ENCODE assay signal across 8 mouse cellular contexts in genomic region chr7:140880865-140881515, GRCm38 (mm10). TPM values are rescaled to one million over a fixed set of nuclear protein-coding genes. Genes with fewer than 3 reads are reported as not detected.
DNase-seq lines count a peak whose midpoint lies in the region; ATAC-seq and TF ChIP-seq lines count a peak whose summit lies in the region.

No protein-coding gene starts in this region.

- peaks cover 0 to 14% of the 10 kb centered on the region in 2 experiments; a peak in 3 of 4 replicates for H3K4me1 ChIP-seq in MEL (ENCODE audit: control insufficient read depth in 1 of 2, insufficient read depth in 2 of 2, low read length in 2 of 2)
- peaks cover 19% of the 10 kb centered on the region for H3K4me1 ChIP-seq in hindbrain, embryonic 15.5 days (replicated peaks)

- H3K79me2 ChIP-seq in MEL (ENCODE audit: control insufficient read depth, insufficient read depth, low read length, poor library complexity) (peaks cover 15% of the 10 kb centered on the region), macrophage (ENCODE audit: inconsistent target) (peaks cover 78% of the 10 kb centered on the region)

- no peaks in the 10 kb centered on the region for H3K27me3 ChIP-seq in MEL (ENCODE audit: control insufficient read depth in 1 of 2, insufficient read depth in 2 of 2, low read length in 2 of 2)
- no peaks in the 10 kb centered on the region for H3K27me3 ChIP-seq in hindbrain, embryonic 15.5 days

- TF ChIP-seq POLR2A in MEL (IDR thresholded peaks at IDR 0.05; ENCODE audit: control insufficient read depth in 1 of 2, insufficient read depth in 1 of 2, low read depth in 1 of 2, low read length in 2 of 2, poor library complexity in 1 of 2): no peak

- TF ChIP-seq RAD21 in MEL (IDR thresholded peaks at IDR 0.05; ENCODE audit: low read depth, low read length): no peak

- H3K4me3 ChIP-seq in gastrocnemius, adult 2 months: peak overlapping the region; percentile 82
- H3K4me3 ChIP-seq in MEL (ENCODE audit: control insufficient read depth in 1 of 2, insufficient read depth in 1 of 2, low read depth in 2 of 2, low read length in 2 of 2) (peak overlapping the region; percentile 92), macrophage (ENCODE audit: inconsistent target) (peak overlapping the region; percentile 100)
- H3K4me3 ChIP-seq in hindbrain, embryonic 15.5 days: peak overlapping the region; percentile 62

- WGBS in hindbrain, embryonic 15.5 days: 26% methylated on average over 8 of the region's 8 CpGs
- WGBS in macrophage (ENCODE audit: missing documents): 3% methylated on average over 8 of the region's 8 CpGs

- H3K9ac ChIP-seq in MEL (ENCODE audit: control insufficient read depth, low read depth, low read length, poor library complexity, severe bottlenecking): peak overlapping the region; percentile 66
- H3K9ac ChIP-seq in hindbrain, embryonic 15.5 days: peak overlapping the region; percentile 65

- no peak for TF ChIP-seq CTCF in gastrocnemius, adult 2 months (IDR thresholded peaks at IDR 0.05)
- TF ChIP-seq CTCF in MEL (IDR thresholded peaks at IDR 0.05 in 2 of 3, conservative IDR thresholded peaks at IDR 0.05 in 1 of 3; ENCODE audit: control insufficient read depth in 1 of 3, insufficient read depth in 1 of 3, low read depth in 2 of 3, low read length in 3 of 3, poor library complexity in 1 of 3, severe bottlenecking in 1 of 3): no peak

- peaks cover 0 to 18% of the 10 kb centered on the region in 2 experiments; a peak in 2 of 4 replicates for H3K36me3 ChIP-seq in MEL (ENCODE audit: control insufficient read depth in 1 of 2, insufficient read depth in 2 of 2, low read length in 2 of 2)
- peaks cover 2% of the 10 kb centered on the region; the same call in 1 of the 2 replicates for H3K36me3 ChIP-seq in hindbrain, embryonic 15.5 days
- peaks cover 12% of the 10 kb centered on the region; the same call in 1 of the 2 replicates for H3K36me3 ChIP-seq in macrophage (ENCODE audit: inconsistent target)

- intact Hi-C loops in gastrocnemius, adult 2 months (cut with DNase I): loop anchor here (2.0 kb wide), 2 partner anchors 22 to 24 kb away; partner anchors contain the start of genes Bet1l, Gm45785 and Ric8a

- no peaks in the 10 kb centered on the region for H3K9me3 ChIP-seq in MEL (replicated peaks; ENCODE audit: insufficient read depth, low read length)
- no peaks in the 10 kb centered on the region for H3K9me3 ChIP-seq in hindbrain, embryonic 15.5 days

- no peak for DNase-seq in gastrocnemius, adult 2 months
- DNase-seq in gastrocnemius, adult 8-10 months (ENCODE audit: low spot score in 2 of 2): no peak
- no peak for DNase-seq in MEL (ENCODE audit: low read depth, low spot score)
- no peak for DNase-seq in adrenal gland, adult 18-20 months (ENCODE audit: low spot score in 2 of 2)
- DNase-seq in thymus, postnatal 36 days: no peak
- no peak for DNase-seq in left cerebral cortex, adult 9 months (ENCODE audit: low spot score in 2 of 2)

- H3K4me2 ChIP-seq in hindbrain, embryonic 15.5 days: peak overlapping the region; percentile 61

- peak overlapping the region; percentile 89 for H3K27ac ChIP-seq in gastrocnemius, adult 2 months
- no peak overlapping the region; the same call in 1 of the 2 replicates for H3K27ac ChIP-seq in MEL (ENCODE audit: control insufficient read depth, low read depth, low read length)
- H3K27ac ChIP-seq in hindbrain, embryonic 15.5 days (replicated peaks): peak overlapping the region; percentile 86
- H3K27ac ChIP-seq in macrophage: peak overlapping the region; percentile 59

- ATAC-seq in hindbrain, embryonic 15.5 days (ENCODE audit: low FRiP score, low read depth): no peak

- no peak for TF ChIP-seq EP300 in MEL (IDR thresholded peaks at IDR 0.05; ENCODE audit: low read depth in 1 of 2, low read length in 2 of 2)

TF ChIP-seq in MEL, 35 proteins besides CTCF, POLR2A, EP300 and RAD21:
- peak; percentile 68; the same call in 1 of the 2 replicates for TF ChIP-seq ZNF384 (IDR thresholded peaks at IDR 0.05; ENCODE audit: low read depth, low read length)
- no peak for TF ChIP-seq POLR2AphosphoS2 (IDR thresholded peaks at IDR 0.05; ENCODE audit: low read length)
- TF ChIP-seq USF1 (IDR thresholded peaks at IDR 0.05; ENCODE audit: low read depth, low read length): 0 out of 2 replicates have a peak, but pooled peaks have one; percentile 44

RNA-seq across cellular contexts. Expression of gene Psmd13, which starts 0.8 kb away (rescaled TPM):
- total RNA-seq in gastrocnemius, adult 2 months (2021): 10 to 100 TPM; 84.5 to 89.3 TPM
- total RNA-seq in gastrocnemius, adult 8-10 months (2022): 10 to 100 TPM; 85.3 to 96.3 (median 89.9) TPM
- total RNA-seq in MEL (2012; rRNA removed): 165 and 191 TPM in 2 replicates
- polyA plus RNA-seq in MEL (2012; ENCODE audit: insufficient read depth in 1 of 2, insufficient read length in 2 of 2, low read depth in 1 of 2, low replicate concordance in 2 of 2, missing spikeins in 1 of 2) (100 to 1,000 TPM in 1 of 2 experiments, not detected in 1; 215 TPM), macrophage (2018) (77.6 to 104 TPM (median 78.6 TPM) in 3 replicates)
- 245 and 259 TPM in 2 replicates for polyA plus RNA-seq in hindbrain, embryonic 15.5 days (2015; fragmentation: Nextera tagmentation; extraction: Ambion mirVana)
- 100 to 1,000 TPM in 10 of 26 experiments, 10 to 100 TPM in 16; 28.9 to 116 (median 90.9) TPM for total RNA-seq in macrophage (2018; cell fraction: chromatin; rRNA removed)
- 100 to 1,000 TPM in 5 of 26 experiments, 10 to 100 TPM in 21; 63.6 to 113 (median 82.2) TPM for total RNA-seq in macrophage (2018; cell fraction: cytosol; rRNA removed)
- total RNA-seq in macrophage (2018; cell fraction: nucleus; rRNA removed): 100 to 1,000 TPM in 3 of 26 experiments, 10 to 100 TPM in 23; 38.2 to 110 (median 77.6) TPM
- total RNA-seq in adrenal gland, adult 18-20 months (2021): 100 to 1,000 TPM; 100 to 116 TPM

RNA-seq across cellular contexts. Expression of gene Sirt3, which starts 1.1 kb away (rescaled TPM):
- 10 to 100 TPM; 20.4 to 27.3 TPM for total RNA-seq in gastrocnemius, adult 2 months (2021)
- 10 to 100 TPM; 18.7 to 23.2 (median 22.2) TPM for total RNA-seq in gastrocnemius, adult 8-10 months (2022)
- total RNA-seq in MEL (2012; rRNA removed): 16.0 and 16.1 TPM in 2 replicates
- polyA plus RNA-seq in MEL (2012; ENCODE audit: insufficient read depth in 1 of 2, insufficient read length in 2 of 2, low read depth in 1 of 2, low replicate concordance in 2 of 2, missing spikeins in 1 of 2) (10 to 100 TPM in 1 of 2 experiments, not detected in 1; 19.5 TPM), macrophage (2018) (4.8 to 16.9 TPM (median 7.6 TPM) in 3 replicates)
- polyA plus RNA-seq in hindbrain, embryonic 15.5 days (2015; fragmentation: Nextera tagmentation; extraction: Ambion mirVana): 56.4 and 60.5 TPM in 2 replicates
- total RNA-seq in macrophage (2018; cell fraction: chromatin; rRNA removed): 10 to 100 TPM in 21 of 26 experiments, 1 to 10 TPM in 5; 4.8 to 63.7 (median 24.2) TPM
- total RNA-seq in macrophage (2018; cell fraction: cytosol; rRNA removed): 10 to 100 TPM in 2 of 26 experiments, 1 to 10 TPM in 24; 4.3 to 12.6 (median 7.9) TPM
- total RNA-seq in macrophage (2018; cell fraction: nucleus; rRNA removed): 10 to 100 TPM in 18 of 26 experiments, 1 to 10 TPM in 8; 1.8 to 43.3 (median 15.4) TPM
- total RNA-seq in adrenal gland, adult 18-20 months (2021): 10 to 100 TPM; 28.6 to 45.7 TPM

RNA-seq across cellular contexts. Expression of gene Cox8b, which starts 19.3 kb away (rescaled TPM):
- 1,000 to 10,000 TPM; 2,055 to 2,295 TPM for total RNA-seq in gastrocnemius, adult 2 months (2021)
- total RNA-seq in gastrocnemius, adult 8-10 months (2022): 1,000 to 10,000 TPM; 1,780 to 2,019 (median 1,893) TPM
- total RNA-seq in MEL (2012; rRNA removed): not detected in 2 replicates
- polyA plus RNA-seq in MEL (2012; ENCODE audit: insufficient read depth in 1 of 2, insufficient read length in 2 of 2, low read depth in 1 of 2, low replicate concordance in 2 of 2, missing spikeins in 1 of 2): not detected
- polyA plus RNA-seq in hindbrain, embryonic 15.5 days (2015; fragmentation: Nextera tagmentation; extraction: Ambion mirVana): not detected in 2 replicates
- total RNA-seq in macrophage (2018; cell fraction: chromatin; rRNA removed): not detected
- not detected for total RNA-seq in macrophage (2018; cell fraction: cytosol; rRNA removed)
- total RNA-seq in macrophage (2018; cell fraction: nucleus; rRNA removed): not detected
- not detected in 3 replicates for polyA plus RNA-seq in macrophage (2018)
- total RNA-seq in adrenal gland, adult 18-20 months (2021): 1,000 to 10,000 TPM; 1,018 to 1,993 TPM

RNA-seq across cellular contexts. Expression of gene Bet1l, which starts 23.6 kb away (rescaled TPM):
- total RNA-seq in gastrocnemius, adult 2 months (2021): 1 to 10 TPM; 6.0 to 6.9 TPM
- total RNA-seq in gastrocnemius, adult 8-10 months (2022): 1 to 10 TPM; 6.5 to 7.7 (median 6.8) TPM
- total RNA-seq in MEL (2012; rRNA removed): 12.1 and 16.0 TPM in 2 replicates
- polyA plus RNA-seq in MEL (2012; ENCODE audit: insufficient read depth in 1 of 2, insufficient read length in 2 of 2, low read depth in 1 of 2, low replicate concordance in 2 of 2, missing spikeins in 1 of 2) (10 to 100 TPM in 1 of 2 experiments, not detected in 1; 26.2 TPM), macrophage (2018) (8.0 to 19.0 TPM (median 14.4 TPM) in 3 replicates)
- polyA plus RNA-seq in hindbrain, embryonic 15.5 days (2015; fragmentation: Nextera tagmentation; extraction: Ambion mirVana): 38.0 and 44.3 TPM in 2 replicates
- total RNA-seq in macrophage (2018; cell fraction: chromatin; rRNA removed): 10 to 100 TPM in 25 of 26 experiments, 1 to 10 TPM in 1; 9.6 to 47.6 (median 33.2) TPM
- total RNA-seq in macrophage (2018; cell fraction: cytosol; rRNA removed): 10 to 100 TPM in 23 of 26 experiments, 1 to 10 TPM in 3; 8.5 to 22.0 (median 15.2) TPM
- total RNA-seq in macrophage (2018; cell fraction: nucleus; rRNA removed): 10 to 100 TPM; 10.3 to 41.1 (median 23.3) TPM
- 10 to 100 TPM; 37.8 to 42.8 TPM for total RNA-seq in adrenal gland, adult 18-20 months (2021)

RNA-seq across cellular contexts. Expression of gene Ric8a, which starts 24.2 kb away (rescaled TPM):
- 10 to 100 TPM; 12.7 TPM for total RNA-seq in gastrocnemius, adult 2 months (2021)
- total RNA-seq in gastrocnemius, adult 8-10 months (2022): 10 to 100 TPM; 11.8 to 13.5 (median 13.1) TPM
- 44.5 and 52.3 TPM in 2 replicates for total RNA-seq in MEL (2012; rRNA removed)
- polyA plus RNA-seq in MEL (2012; ENCODE audit: insufficient read depth in 1 of 2, insufficient read length in 2 of 2, low read depth in 1 of 2, low replicate concordance in 2 of 2, missing spikeins in 1 of 2) (10 to 100 TPM in 1 of 2 experiments, not detected in 1; 63.4 TPM), macrophage (2018) (18.7 to 48.4 TPM (median 41.3 TPM) in 3 replicates)
- polyA plus RNA-seq in hindbrain, embryonic 15.5 days (2015; fragmentation: Nextera tagmentation; extraction: Ambion mirVana): 97.6 and 104 TPM in 2 replicates
- 100 to 1,000 TPM in 17 of 26 experiments, 10 to 100 TPM in 9; 39.0 to 216 (median 118) TPM for total RNA-seq in macrophage (2018; cell fraction: chromatin; rRNA removed)
- 10 to 100 TPM; 31.5 to 61.1 (median 40.2) TPM for total RNA-seq in macrophage (2018; cell fraction: cytosol; rRNA removed)
- 100 to 1,000 TPM in 7 of 26 experiments, 10 to 100 TPM in 19; 43.7 to 186 (median 83.1) TPM for total RNA-seq in macrophage (2018; cell fraction: nucleus; rRNA removed)
- 10 to 100 TPM; 49.5 to 65.5 TPM for total RNA-seq in adrenal gland, adult 18-20 months (2021)

Comparison
In these comparisons a context has a peak if more than half of its experiments do, and no peak if none do; other contexts are left out.
1. RNA of gene Cox8b, which starts 19.3 kb away (total RNA-seq): 2,055 to 2,295 TPM in gastrocnemius, adult 2 months, 1,018 to 1,993 TPM in adrenal gland, adult 18-20 months and 1,780 to 2,019 TPM in gastrocnemius, adult 8-10 months; not detected in MEL; every median in the first group is over 100 times any median in the second.
2. Peak in every context shown above with its lines, with median percentiles within 50 percentile points of each other: H3K4me3 ChIP-seq.